Mouse (Mus musculus) lung, adult 2 months (tissue): Measurements from ENCODE around the gene Mgat1.

Source experiments
- CTCF ChIP-seq: fragments of 200-500 bp; IDR thresholded peaks from 2 replicates; pipeline ENCODE4 v1.5.1; 2011; ENCODE audit warnings: mild to moderate bottlenecking, low read length, control low read depth; ENCODE audit not compliant: insufficient read depth
- POLR2A ChIP-seq: fragments of 200-500 bp; IDR thresholded peaks from 2 replicates; pipeline ENCODE4 v1.6.1; 2011; ENCODE audit warnings: low read depth, mild to moderate bottlenecking, control low read depth, low read length, borderline replicate concordance; ENCODE audit errors: extremely low read depth

GRCm38 (mm10) chr11:49236891-49237290 lies 7.1 kb upstream of the Mgat1 start:
- no peak for TF ChIP-seq POLR2A
- TF ChIP-seq CTCF, result no peak
